Mouse (Mus musculus): ENCODE measurements around the gene Slc38a3. TPM values are rescaled to one million over a fixed set of nuclear protein-coding genes. Genes with fewer than 3 reads are reported as not detected.

Slc38a3 gene
- polyA plus RNA-seq, 1 experiment from 2014 or later, result 7.0 TPM

- no peak overlapping the region for H3K27ac ChIP-seq (replicated peaks; ENCODE audit: low read depth, low read length)
- H3K4me3 ChIP-seq (ENCODE audit: low read depth, low read length), result no peak overlapping the region
- H3K36me3 ChIP-seq (replicated peaks; ENCODE audit: control insufficient read depth, insufficient read depth, low read depth, low read length), result peaks cover under 1% of the 10 kb centered on the region; the same call in 1 of the 2 replicates
Observed at GRCm38 (mm10) chr9:107625351-107626128, 43.8 kb downstream of the Slc38a3 start.

GRCm38 (mm10) chr9:107624951-107625350 is 44.4 kb downstream of the Slc38a3 start:
- DNase-seq (ENCODE audit: low spot score) (no peak), ATAC-seq (replicated peaks; ENCODE audit: insufficient number of reproducible peaks, low FRiP score, low TSS enrichment, low read depth) (no peak)
- H3K9me3 ChIP-seq (replicated peaks; ENCODE audit: control insufficient read depth, low read length), result no peaks in the 10 kb centered on the region
- H3K4me3 ChIP-seq (ENCODE audit: low read depth, low read length), result no peak overlapping the region
- H3K27ac ChIP-seq (replicated peaks; ENCODE audit: low read depth, low read length), result no peak overlapping the region
- H3K27me3 ChIP-seq (ENCODE audit: control insufficient read depth, insufficient read depth, low read length), result no peaks in the 10 kb centered on the region
- H3K9ac ChIP-seq (replicated peaks; ENCODE audit: low read length), result no peak overlapping the region; the same call in 1 of the 2 replicates
- H3K4me1 ChIP-seq (ENCODE audit: control insufficient read depth, insufficient read depth, low read length), result peaks cover 22% of the 10 kb centered on the region
- H3K4me2 ChIP-seq (ENCODE audit: low read depth, low read length), result no peak overlapping the region
- WGBS, result 88% methylated on average over 3 of the region's 3 CpGs
- peaks cover 3% of the 10 kb centered on the region; the same call in 1 of the 2 replicates for H3K36me3 ChIP-seq (replicated peaks; ENCODE audit: control insufficient read depth, insufficient read depth, low read depth, low read length)

More at GRCm38 (mm10) chr9:107625351-107626128, 43.8 kb downstream of the Slc38a3 start:
- no peak for DNase-seq (ENCODE audit: low spot score)
- 88% methylated on average over 12 of the region's 12 CpGs for WGBS
- Histone ChIP-seq H3K9me3 (replicated peaks; ENCODE audit: control insufficient read depth, low read length) (no peaks in the 10 kb centered on the region), H3K4me2 (ENCODE audit: low read depth, low read length) (no peak overlapping the region), H3K27me3 (ENCODE audit: control insufficient read depth, insufficient read depth, low read length) (no peaks in the 10 kb centered on the region), H3K9ac (replicated peaks; ENCODE audit: low read length) (no peak overlapping the region; the same call in 1 of the 2 replicates), H3K4me1 (ENCODE audit: control insufficient read depth, insufficient read depth, low read length) (peaks cover 27% of the 10 kb centered on the region)
- no peak for ATAC-seq (replicated peaks; ENCODE audit: insufficient number of reproducible peaks, low FRiP score, low TSS enrichment, low read depth)

DNA sequence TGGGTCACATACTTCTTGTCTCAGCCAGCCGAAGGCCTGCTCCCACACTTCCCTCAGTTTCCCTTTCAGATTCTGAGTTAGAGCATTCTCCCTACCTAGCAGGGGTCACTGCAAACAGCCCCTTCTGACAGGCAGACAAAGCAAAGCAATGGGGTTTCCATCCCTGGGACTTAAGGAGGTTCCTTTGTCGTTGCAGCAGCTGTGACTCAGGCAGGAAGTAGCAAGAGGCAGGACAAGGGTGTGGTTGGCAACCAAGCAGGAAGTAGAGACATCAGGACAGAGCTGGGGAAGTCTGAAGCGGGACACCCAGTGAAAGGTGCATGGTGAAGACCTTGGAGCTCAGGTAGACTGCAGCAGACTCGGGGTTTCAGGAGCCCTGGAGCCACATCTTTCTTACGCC is 44.8 kb downstream of the Slc38a3 start:
- Histone ChIP-seq H3K9ac (replicated peaks; ENCODE audit: low read length) (no peak overlapping the region), H3K36me3 (replicated peaks; ENCODE audit: control insufficient read depth, insufficient read depth, low read depth, low read length) (peaks cover 6% of the 10 kb centered on the region; the same call in 1 of the 2 replicates), H3K4me2 (ENCODE audit: low read depth, low read length) (no peak overlapping the region), H3K27me3 (ENCODE audit: control insufficient read depth, insufficient read depth, low read length) (no peaks in the 10 kb centered on the region), H3K9me3 (replicated peaks; ENCODE audit: control insufficient read depth, low read length) (no peaks in the 10 kb centered on the region), H3K4me1 (ENCODE audit: control insufficient read depth, insufficient read depth, low read length) (peaks cover 18% of the 10 kb centered on the region), H3K4me3 (ENCODE audit: low read depth, low read length) (no peak overlapping the region), H3K27ac (replicated peaks; ENCODE audit: low read depth, low read length) (no peak overlapping the region)
- ATAC-seq (replicated peaks; ENCODE audit: insufficient number of reproducible peaks, low FRiP score, low TSS enrichment, low read depth) (no peak), DNase-seq (ENCODE audit: low spot score) (no peak)
- 71% methylated on average over 5 of the region's 5 CpGs for WGBS

- Histone ChIP-seq H3K27ac (replicated peaks; ENCODE audit: low read depth, low read length) (no peak overlapping the region), H3K4me3 (ENCODE audit: low read depth, low read length) (no peak overlapping the region), H3K36me3 (replicated peaks; ENCODE audit: control insufficient read depth, insufficient read depth, low read depth, low read length) (peaks cover 6% of the 10 kb centered on the region; the same call in 1 of the 2 replicates), H3K27me3 (ENCODE audit: control insufficient read depth, insufficient read depth, low read length) (no peaks in the 10 kb centered on the region), H3K4me2 (ENCODE audit: low read depth, low read length) (no peak overlapping the region), H3K9me3 (replicated peaks; ENCODE audit: control insufficient read depth, low read length) (no peaks in the 10 kb centered on the region), H3K9ac (replicated peaks; ENCODE audit: low read length) (no peak overlapping the region), H3K4me1 (ENCODE audit: control insufficient read depth, insufficient read depth, low read length) (no peaks in the 10 kb centered on the region)
- DNase-seq (ENCODE audit: low spot score) (no peak), ATAC-seq (replicated peaks; ENCODE audit: insufficient number of reproducible peaks, low FRiP score, low TSS enrichment, low read depth) (no peak)
Observed at GRCm38 (mm10) chr9:107620954-107621353, 48.4 kb downstream of the Slc38a3 start.

GRCm38 (mm10) chr9:107619546-107619879 is 49.8 kb downstream of the Slc38a3 start:
- 89% methylated on average over 13 of the region's 13 CpGs for WGBS
- no peaks in the 10 kb centered on the region for H3K9me3 ChIP-seq (replicated peaks; ENCODE audit: control insufficient read depth, low read length)
- DNase-seq (ENCODE audit: low spot score) (no peak), ATAC-seq (replicated peaks; ENCODE audit: insufficient number of reproducible peaks, low FRiP score, low TSS enrichment, low read depth) (no peak)
- no peak overlapping the region for H3K4me2 ChIP-seq (ENCODE audit: low read depth, low read length)
- H3K9ac ChIP-seq (replicated peaks; ENCODE audit: low read length), result no peak overlapping the region
- no peak overlapping the region for H3K27ac ChIP-seq (replicated peaks; ENCODE audit: low read depth, low read length)
- H3K4me1 ChIP-seq (ENCODE audit: control insufficient read depth, insufficient read depth, low read length), result no peaks in the 10 kb centered on the region
- H3K27me3 ChIP-seq (ENCODE audit: control insufficient read depth, insufficient read depth, low read length), result no peaks in the 10 kb centered on the region
- no peak overlapping the region for H3K4me3 ChIP-seq (ENCODE audit: low read depth, low read length)
- H3K36me3 ChIP-seq (replicated peaks; ENCODE audit: control insufficient read depth, insufficient read depth, low read depth, low read length), result peaks cover 6% of the 10 kb centered on the region; the same call in 1 of the 2 replicates

DNA sequence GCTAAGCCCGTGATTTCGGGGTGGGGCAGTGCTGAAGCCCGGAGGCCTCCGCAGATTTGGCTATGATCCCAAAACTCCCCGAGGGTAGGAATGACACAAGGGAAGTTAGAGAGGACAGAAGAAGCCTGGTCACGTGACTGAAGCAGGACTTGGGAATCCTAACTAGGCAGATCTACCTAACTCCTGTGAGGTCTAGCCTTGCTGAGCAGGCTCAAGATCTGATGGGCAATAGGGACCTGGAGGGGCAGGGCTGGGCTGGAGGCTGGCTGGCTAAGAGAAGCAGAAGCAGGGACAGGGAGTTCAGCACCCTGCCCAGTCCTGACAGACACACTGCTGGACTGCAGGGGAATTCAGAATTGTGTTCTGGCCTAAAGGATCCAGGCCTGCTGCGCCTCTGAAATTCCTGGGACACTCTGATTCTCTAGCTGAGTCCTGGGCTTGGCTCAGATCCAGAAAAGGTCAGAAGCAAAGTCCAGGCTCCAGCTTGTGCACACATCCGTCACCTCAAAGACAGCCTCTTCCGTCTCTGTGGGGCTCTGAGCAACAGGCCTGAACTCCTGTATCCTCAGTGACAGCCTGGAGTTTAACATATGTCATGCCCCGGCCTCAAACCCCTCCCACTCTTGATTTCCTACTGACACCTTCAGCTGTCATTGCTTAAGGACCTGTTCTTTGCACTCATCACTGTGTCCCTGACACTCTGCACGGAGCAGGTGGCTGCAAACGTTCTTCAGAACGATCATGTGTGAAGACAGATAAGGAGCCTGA is 50.4 kb downstream of the Slc38a3 start:
- no peaks in the 10 kb centered on the region for H3K4me1 ChIP-seq (ENCODE audit: control insufficient read depth, insufficient read depth, low read length)
- peaks cover 6% of the 10 kb centered on the region; the same call in 1 of the 2 replicates for H3K36me3 ChIP-seq (replicated peaks; ENCODE audit: control insufficient read depth, insufficient read depth, low read depth, low read length)
- no peak overlapping the region for H3K27ac ChIP-seq (replicated peaks; ENCODE audit: low read depth, low read length)
- ATAC-seq (replicated peaks; ENCODE audit: insufficient number of reproducible peaks, low FRiP score, low TSS enrichment, low read depth) (no peak), DNase-seq (ENCODE audit: low spot score) (no peak)
- H3K9ac ChIP-seq (replicated peaks; ENCODE audit: low read length), result no peak overlapping the region
- H3K27me3 ChIP-seq (ENCODE audit: control insufficient read depth, insufficient read depth, low read length), result no peaks in the 10 kb centered on the region
- no peaks in the 10 kb centered on the region for H3K9me3 ChIP-seq (replicated peaks; ENCODE audit: control insufficient read depth, low read length)
- H3K4me2 ChIP-seq (ENCODE audit: low read depth, low read length), result no peak overlapping the region
- WGBS, result 77% methylated on average over 13 of the region's 13 CpGs
- no peak overlapping the region for H3K4me3 ChIP-seq (ENCODE audit: low read depth, low read length)

DNA sequence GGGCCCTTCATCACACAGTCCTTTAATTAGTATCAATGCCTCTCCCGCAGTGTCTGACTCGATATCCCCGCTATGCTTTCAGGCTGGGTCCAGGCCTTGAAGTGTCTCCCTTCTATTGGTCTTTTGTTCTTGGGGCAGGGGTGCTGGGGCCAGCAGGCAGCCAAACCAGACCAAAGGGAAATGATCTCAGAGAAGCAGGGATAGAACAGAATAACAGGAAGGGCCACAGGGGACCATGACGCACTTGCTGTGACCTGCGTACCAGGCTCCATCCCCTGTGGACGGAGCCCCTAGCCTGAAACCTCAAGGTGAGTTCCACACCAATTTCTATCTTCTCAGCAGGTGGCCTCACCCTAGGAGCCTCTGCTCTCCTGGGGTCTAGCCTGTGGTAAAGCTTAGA is 51.2 kb downstream of the Slc38a3 start:
- ATAC-seq (replicated peaks; ENCODE audit: insufficient number of reproducible peaks, low FRiP score, low TSS enrichment, low read depth) (no peak), DNase-seq (ENCODE audit: low spot score) (no peak)
- H3K9ac ChIP-seq (replicated peaks; ENCODE audit: low read length), result no peak overlapping the region
- no peak overlapping the region for H3K4me2 ChIP-seq (ENCODE audit: low read depth, low read length)
- WGBS, result 92% methylated on average over 6 of the region's 6 CpGs
- peaks cover 6% of the 10 kb centered on the region; the same call in 1 of the 2 replicates for H3K36me3 ChIP-seq (replicated peaks; ENCODE audit: control insufficient read depth, insufficient read depth, low read depth, low read length)
- no peak overlapping the region for H3K27ac ChIP-seq (replicated peaks; ENCODE audit: low read depth, low read length)
- no peaks in the 10 kb centered on the region for H3K4me1 ChIP-seq (ENCODE audit: control insufficient read depth, insufficient read depth, low read length)
- no peak overlapping the region for H3K4me3 ChIP-seq (ENCODE audit: low read depth, low read length)
- no peaks in the 10 kb centered on the region for H3K9me3 ChIP-seq (replicated peaks; ENCODE audit: control insufficient read depth, low read length)
- H3K27me3 ChIP-seq (ENCODE audit: control insufficient read depth, insufficient read depth, low read length), result no peaks in the 10 kb centered on the region

- no peak for ATAC-seq (replicated peaks; ENCODE audit: insufficient number of reproducible peaks, low FRiP score, low TSS enrichment, low read depth)
- Histone ChIP-seq H3K4me2 (ENCODE audit: low read depth, low read length) (no peak overlapping the region), H3K9ac (replicated peaks; ENCODE audit: low read length) (no peak overlapping the region), H3K27ac (replicated peaks; ENCODE audit: low read depth, low read length) (no peak overlapping the region), H3K4me3 (ENCODE audit: low read depth, low read length) (no peak overlapping the region), H3K9me3 (replicated peaks; ENCODE audit: control insufficient read depth, low read length) (no peaks in the 10 kb centered on the region), H3K36me3 (replicated peaks; ENCODE audit: control insufficient read depth, insufficient read depth, low read depth, low read length) (peaks cover 6% of the 10 kb centered on the region; the same call in 1 of the 2 replicates), H3K4me1 (ENCODE audit: control insufficient read depth, insufficient read depth, low read length) (no peaks in the 10 kb centered on the region), H3K27me3 (ENCODE audit: control insufficient read depth, insufficient read depth, low read length) (no peaks in the 10 kb centered on the region)
- whole genome bisulfite sequencing, result 77% methylated on average over 2 of the region's 2 CpGs
- DNase-seq (ENCODE audit: low spot score), result no peak
Observed at GRCm38 (mm10) chr9:107617461-107617860, 51.9 kb downstream of the Slc38a3 start.
